Mouse (Mus musculus) thymus, adult 2 months (tissue): ENCODE data around the gene Get4. TPM values are rescaled to one million over a fixed set of nuclear protein-coding genes. Genes with fewer than 3 reads are reported as not detected.

Experiments used
- DNase-seq: peaks from one replicate; pipeline ENCODE4 v3.0.0; 2021
- H3K27ac ChIP-seq: fragments of 200-500 bp; 2 replicates; pipeline ENCODE4 v1.5.1; 2012; ENCODE audit warnings: low read length, control low read depth; ENCODE audit not compliant: control insufficient read depth, insufficient read depth
- H3K27me3 ChIP-seq: fragments of 200-500 bp; 2 replicates; pipeline ENCODE4 v1.6.1; 2012; ENCODE audit warnings: mild to moderate bottlenecking, low read length, moderate library complexity, mixed read lengths; ENCODE audit not compliant: control insufficient read depth, insufficient read depth
- H3K36me3 ChIP-seq: fragments of 200-500 bp; 2 replicates; pipeline ENCODE4 v1.6.1; 2012; ENCODE audit warnings: mild to moderate bottlenecking, low read length, moderate library complexity; ENCODE audit not compliant: control insufficient read depth, insufficient read depth
- H3K4me1 ChIP-seq: fragments of 200-500 bp; replicated peaks from 2 replicates; pipeline ENCODE4 v1.6.1; 2012; ENCODE audit warnings: low read length; ENCODE audit not compliant: control insufficient read depth, insufficient read depth
- H3K4me3 ChIP-seq: fragments of 200-500 bp; 2 replicates; pipeline ENCODE4 v1.5.1; 2012; ENCODE audit warnings: mild to moderate bottlenecking, low read length, control low read depth, moderate library complexity; ENCODE audit not compliant: control insufficient read depth, insufficient read depth
- CTCF ChIP-seq: fragments of 200-500 bp; IDR thresholded peaks from 2 replicates; pipeline ENCODE4 v1.5.1; 2012; ENCODE audit warnings: mild to moderate bottlenecking, control low read depth, low read length, moderate library complexity, borderline replicate concordance; ENCODE audit not compliant: control insufficient read depth, poor library complexity, insufficient read depth; ENCODE audit errors: extremely low read depth
- POLR2A ChIP-seq: fragments of 200-500 bp; IDR thresholded peaks from 2 replicates; pipeline ENCODE4 v1.6.1; 2012; ENCODE audit warnings: mild to moderate bottlenecking, low read length, control low read depth, moderate library complexity; ENCODE audit not compliant: control insufficient read depth, poor library complexity, insufficient read depth; ENCODE audit errors: extremely low read depth
- WGBS: fragments of 180-500 bp; shearing (Covaris S2); methylation state at CpG from one replicate; pipeline ENCODE4 v1.1.7; 2018; 5-methylcytosine and 5-hydroxymethylcytosine counted together
- polyA plus RNA-seq: library from polyadenylated mRNA; depleted of rRNA; stranded (reverse); fragments of >200 nt; gene quantifications from 2 replicates; pipeline ENCODE4 v1.2.3, GENCODE M21; 2012

Get4 gene
- polyA plus RNA-seq, 1 experiment = 186 TPM

DNA sequence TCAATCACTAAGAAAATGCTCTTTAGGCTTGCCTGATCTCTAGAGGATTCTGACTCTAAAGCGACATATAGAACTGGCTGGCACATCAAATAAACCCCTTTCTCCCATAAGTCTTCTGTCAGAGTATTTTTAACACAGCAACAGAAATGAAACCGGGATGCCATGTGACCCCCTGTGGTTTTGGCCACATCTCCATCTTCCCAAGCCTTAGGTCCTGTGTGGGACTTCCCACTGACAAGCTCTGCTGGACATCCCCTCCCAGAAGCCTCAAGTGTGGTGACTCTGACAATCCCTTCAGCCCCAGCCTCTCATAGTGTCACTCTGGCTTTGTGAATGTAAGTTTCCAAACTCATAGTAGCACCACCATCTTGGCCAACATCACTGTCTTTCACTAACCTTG is 42.0 kb downstream of the Get4 start:
- no peak for DNase-seq
- Histone ChIP-seq H3K4me1 (peaks cover 16% of the 10 kb centered on the region), H3K27ac (no peak overlapping the region), H3K36me3 (no peaks in the 10 kb centered on the region), H3K27me3 (no peaks in the 10 kb centered on the region), H3K4me3 (no peak overlapping the region)
- TF ChIP-seq POLR2A (no peak), CTCF (no peak)
- 40% methylated on average over 2 of the region's 2 CpGs for WGBS

DNA sequence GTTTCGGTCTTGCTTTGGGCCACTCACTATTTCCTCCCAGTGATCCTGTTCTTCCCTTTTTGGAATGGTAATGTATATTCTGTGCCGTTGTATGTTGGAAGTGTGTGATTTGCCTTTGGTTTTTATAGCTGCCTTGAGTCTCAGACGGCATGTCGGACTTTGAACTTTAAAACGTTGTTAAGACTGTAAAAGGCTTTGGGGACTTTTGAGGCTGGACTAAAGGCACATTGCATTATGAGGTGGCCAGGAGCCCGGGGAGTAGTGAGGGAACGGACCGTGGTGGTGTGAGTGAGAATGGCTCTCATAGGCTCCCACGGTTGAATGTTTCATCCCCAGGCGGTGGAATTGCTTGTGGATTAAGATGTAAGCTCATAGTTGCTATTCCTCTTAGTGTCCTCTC is 45.0 kb downstream of the Get4 start:
- DNase-seq = no peak
- Histone ChIP-seq H3K4me1 (peaks cover 31% of the 10 kb centered on the region), H3K27ac (no peak overlapping the region), H3K27me3 (no peaks in the 10 kb centered on the region), H3K4me3 (no peak overlapping the region), H3K36me3 (no peaks in the 10 kb centered on the region)
- no peak for TF ChIP-seq POLR2A
- 96% methylated on average over 10 of the region's 10 CpGs for WGBS

GRCm38 (mm10) chr5:139297745-139298144 is 45.6 kb downstream of the Get4 start:
- H3K36me3 ChIP-seq = no peaks in the 10 kb centered on the region
- H3K27ac ChIP-seq = no peak overlapping the region
- no peak for TF ChIP-seq CTCF
- TF ChIP-seq POLR2A = no peak
- 91% methylated on average over 5 of the region's 5 CpGs for WGBS
- no peak overlapping the region for H3K4me3 ChIP-seq
- H3K27me3 ChIP-seq = no peaks in the 10 kb centered on the region
- H3K4me1 ChIP-seq = peaks cover 31% of the 10 kb centered on the region
- DNase-seq = no peak

- DNase-seq = no peak
- TF ChIP-seq CTCF = no peak
- TF ChIP-seq POLR2A = no peak
- Histone ChIP-seq H3K36me3 (no peaks in the 10 kb centered on the region), H3K4me1 (peaks cover 44% of the 10 kb centered on the region), H3K4me3 (no peak overlapping the region), H3K27me3 (no peaks in the 10 kb centered on the region), H3K27ac (no peak overlapping the region)
- 96% methylated on average over 6 of the region's 6 CpGs for whole genome bisulfite sequencing
Measured at GRCm38 (mm10) chr5:139302101-139302500, 50.0 kb downstream of the Get4 start.

DNA sequence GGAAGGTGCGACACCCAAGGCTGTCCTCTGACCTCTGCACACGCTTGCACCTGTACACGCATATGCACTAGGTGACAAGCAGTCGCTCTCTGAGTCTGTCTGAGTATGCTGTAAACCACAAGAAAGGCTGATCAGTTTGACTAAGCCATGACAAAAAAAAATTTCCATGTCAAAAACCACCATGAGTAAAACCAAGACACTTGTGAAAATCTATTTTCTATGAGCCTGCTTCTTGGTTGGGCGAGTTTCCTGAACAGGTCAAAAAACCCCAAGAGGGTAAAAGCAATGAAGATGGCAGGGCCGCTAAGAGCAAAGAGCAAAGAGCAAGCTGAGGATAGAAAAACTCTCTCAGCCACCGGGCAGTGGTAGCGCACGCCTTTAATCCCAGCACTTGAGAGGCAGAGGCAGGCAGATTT is 51.5 kb downstream of the Get4 start:
- Histone ChIP-seq H3K36me3 (no peaks in the 10 kb centered on the region), H3K27me3 (no peaks in the 10 kb centered on the region), H3K4me1 (peaks cover 41% of the 10 kb centered on the region), H3K27ac (peak overlapping the region; percentile 60), H3K4me3 (no peak overlapping the region)
- 14% methylated on average over 9 of the region's 9 CpGs for WGBS
- TF ChIP-seq CTCF = no peak
- TF ChIP-seq POLR2A = no peak
- no peak for DNase-seq

DNA sequence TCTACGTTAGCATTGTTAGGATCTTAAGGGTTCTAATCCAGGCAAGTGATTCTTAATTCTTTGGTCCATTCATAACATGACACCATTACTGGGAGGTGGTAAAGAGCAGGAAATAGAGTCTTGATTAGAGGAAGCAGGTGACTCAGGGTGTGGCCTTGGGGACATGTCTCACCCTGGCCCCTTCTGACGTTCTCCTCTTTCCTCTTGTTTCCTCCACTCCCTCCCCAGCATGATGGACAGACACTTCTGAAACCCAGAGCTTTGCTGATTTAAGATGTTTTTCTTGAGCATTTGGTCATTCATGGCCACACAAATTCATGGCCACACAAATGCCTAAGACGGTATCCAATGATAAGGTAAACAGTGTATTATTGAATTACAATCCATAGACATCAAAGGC is 57.8 kb downstream of the Get4 start:
- WGBS = 87% methylated on average over 3 of the region's 3 CpGs
- H3K36me3 ChIP-seq = no peaks in the 10 kb centered on the region

DNA sequence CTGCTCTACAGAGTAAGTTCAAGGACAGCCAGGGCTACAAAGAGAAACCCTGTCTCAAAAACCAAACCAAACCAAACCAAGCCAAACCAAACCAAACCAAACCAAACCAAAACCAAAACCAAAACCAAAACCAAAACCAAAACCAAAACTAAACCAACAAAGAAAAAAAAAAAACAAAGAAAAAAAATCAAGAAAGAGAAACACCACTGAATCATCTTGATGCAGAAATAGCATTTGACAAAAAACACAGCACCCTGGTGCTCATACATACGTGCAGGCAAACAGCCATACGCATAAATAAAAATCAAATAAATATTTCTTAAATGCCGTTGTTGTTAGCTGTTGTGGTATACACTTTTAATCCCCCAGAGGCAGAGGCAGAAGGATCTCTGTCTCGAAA is 58.4 kb downstream of the Get4 start:
- H3K27me3 ChIP-seq = no peaks in the 10 kb centered on the region
- WGBS = 95% methylated on average over 4 of the region's 4 CpGs
- H3K4me3 ChIP-seq = no peak overlapping the region
- H3K27ac ChIP-seq = no peak overlapping the region
- TF ChIP-seq POLR2A (no peak), CTCF (no peak)
- H3K4me1 ChIP-seq = no peaks in the 10 kb centered on the region
- no peak for DNase-seq
- no peaks in the 10 kb centered on the region for H3K36me3 ChIP-seq

More for the DNA sequence above, 57.8 kb downstream of the Get4 start:
- Histone ChIP-seq H3K4me3 (no peak overlapping the region), H3K27me3 (no peaks in the 10 kb centered on the region), H3K4me1 (no peaks in the 10 kb centered on the region), H3K27ac (no peak overlapping the region)
- no peak for TF ChIP-seq POLR2A
- no peak for TF ChIP-seq CTCF
- no peak for DNase-seq
